Mouse (Mus musculus) small intestine, adult 2 months (tissue): ENCODE data around the gene Olfr65.

Source experiments
- CTCF ChIP-seq: fragments of 200-500 bp; IDR thresholded peaks from 2 replicates; pipeline ENCODE4 v1.5.1; 2012; ENCODE audit warnings: low read depth, mild to moderate bottlenecking, control low read depth, inconsistent platforms, low read length, moderate library complexity, mixed read lengths; ENCODE audit not compliant: insufficient replicate concordance, insufficient read length; ENCODE audit errors: extremely low read depth
- POLR2A ChIP-seq: fragments of 200-500 bp; IDR thresholded peaks from 2 replicates; pipeline ENCODE4 v1.6.1; 2012; ENCODE audit warnings: low read depth, mild to moderate bottlenecking, control low read depth, inconsistent platforms, low read length, moderate library complexity

DNA sequence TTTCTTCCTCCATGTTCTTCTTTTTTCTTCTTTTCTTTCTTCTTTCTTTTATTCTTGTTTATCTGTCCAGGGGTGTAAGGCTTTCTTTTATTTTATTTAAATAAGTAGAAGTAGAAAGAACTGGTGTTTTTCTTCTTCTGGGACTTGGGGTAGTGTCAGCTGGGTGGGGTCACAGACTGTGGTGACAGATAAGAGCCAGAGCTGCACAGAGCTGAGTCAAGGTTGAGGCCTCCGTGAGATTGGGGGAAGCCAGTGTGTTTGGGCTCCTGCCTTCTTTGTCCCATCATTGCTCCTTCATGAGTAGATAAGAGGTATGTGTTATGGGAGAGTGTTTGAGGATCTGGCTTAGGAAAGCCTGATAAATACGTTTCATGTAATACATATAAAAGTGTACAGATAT is 44.2 kb upstream of the Olfr65 start:
- TF ChIP-seq POLR2A (no peak), CTCF (no peak)
